Mouse (Mus musculus): ENCODE data around the gene Hdac9.

Gene Hdac9

DNA sequence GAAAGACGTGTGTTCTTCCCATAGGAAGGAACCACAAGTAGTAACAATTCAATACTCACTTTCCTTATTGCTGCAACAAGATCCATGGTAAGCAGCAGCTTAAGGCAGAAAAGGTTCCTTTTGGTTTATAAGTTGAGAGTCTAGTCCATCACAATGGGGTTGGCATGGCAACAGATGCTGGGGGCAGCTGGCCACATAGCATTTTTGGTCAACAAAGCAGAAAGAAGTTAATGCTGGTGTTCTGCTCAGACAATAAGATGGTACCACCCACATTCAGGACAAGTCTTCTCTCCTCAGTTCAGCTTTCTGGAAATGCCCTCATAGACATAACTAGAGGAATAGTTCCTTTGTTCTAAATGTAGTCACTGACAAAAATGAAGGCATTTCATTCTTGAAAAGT lies at the start of gene Hdac9:
TSS of gene Hdac9 (minus strand) at position 101 of the 400 bp plus-strand sequence.
- no peak for DNase-seq (ENCODE audit: low spot score in 2 of 2)

DNA sequence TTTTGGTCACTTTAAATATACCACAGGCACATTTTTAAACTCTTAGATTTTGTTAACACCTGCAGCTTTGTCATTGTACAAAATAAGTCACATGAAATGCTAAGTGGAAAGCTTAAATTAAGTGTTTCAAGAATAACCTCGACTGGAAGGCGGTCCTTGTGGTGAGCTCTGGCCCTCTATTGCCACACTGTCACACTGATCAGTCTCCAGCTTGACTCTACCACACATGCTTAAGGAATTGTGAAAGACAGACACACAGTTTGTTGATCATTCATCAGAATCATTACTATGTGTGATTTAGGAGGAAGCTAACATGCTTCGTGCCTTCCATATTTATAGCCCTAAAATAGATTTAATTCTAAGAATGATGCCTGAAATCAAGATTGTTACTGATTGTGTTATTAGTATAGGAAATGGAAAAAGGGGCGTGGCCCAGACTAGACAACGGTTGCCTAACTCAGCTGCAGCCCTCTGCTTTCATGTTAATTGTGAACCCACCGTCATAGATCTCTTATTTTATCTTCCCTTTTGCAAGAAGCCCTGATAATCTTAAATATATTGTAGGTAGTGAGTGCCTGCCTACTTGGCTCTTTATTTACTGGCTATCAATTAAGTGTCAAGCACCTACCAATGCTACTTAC lies 32.3 kb upstream of the Hdac9 start:
- no peak for DNase-seq (ENCODE audit: low spot score in 2 of 2)

DNA sequence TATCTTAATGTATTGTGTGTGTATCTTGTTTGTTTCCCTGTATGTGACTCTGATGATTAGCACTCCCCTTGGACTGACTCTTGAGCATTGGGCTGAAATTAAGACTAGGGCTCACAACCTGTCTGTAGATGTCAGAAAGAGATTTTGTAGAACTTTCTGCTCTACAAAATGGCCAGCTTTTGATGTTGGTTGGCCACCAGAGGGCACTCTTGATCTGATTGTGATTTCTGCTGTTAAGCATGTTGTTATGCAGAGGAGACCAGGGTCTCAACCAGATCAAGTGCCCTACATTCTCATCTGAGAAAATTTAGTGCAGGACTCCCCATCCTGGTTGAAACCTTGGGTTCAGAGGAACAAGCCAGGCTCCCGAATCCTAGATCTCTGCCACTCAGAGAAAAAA lies 21.0 kb upstream of the Hdac9 start:
- DNase-seq (ENCODE audit: low spot score in 2 of 2): no peak

DNA sequence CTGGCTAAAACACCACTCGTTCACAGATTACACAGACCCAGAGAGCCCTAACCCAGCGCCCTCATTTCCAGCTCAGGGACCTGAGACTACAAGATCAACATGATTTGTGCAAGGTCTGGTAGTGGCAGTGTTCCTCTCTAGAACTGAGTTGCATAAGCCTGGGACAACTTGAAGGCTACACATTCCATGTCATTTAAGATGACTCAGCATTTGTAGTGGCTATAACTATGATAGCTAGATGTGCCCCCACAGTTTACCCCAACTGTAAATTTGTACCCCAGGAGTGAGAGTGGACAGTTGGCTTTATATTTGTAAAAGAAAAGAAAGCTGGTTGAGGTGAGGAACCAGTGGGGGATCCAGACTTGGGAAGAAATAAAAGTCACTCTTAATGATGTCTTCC lies 8.9 kb downstream of the Hdac9 start:
- no peak for DNase-seq (ENCODE audit: low spot score in 2 of 2)

DNA sequence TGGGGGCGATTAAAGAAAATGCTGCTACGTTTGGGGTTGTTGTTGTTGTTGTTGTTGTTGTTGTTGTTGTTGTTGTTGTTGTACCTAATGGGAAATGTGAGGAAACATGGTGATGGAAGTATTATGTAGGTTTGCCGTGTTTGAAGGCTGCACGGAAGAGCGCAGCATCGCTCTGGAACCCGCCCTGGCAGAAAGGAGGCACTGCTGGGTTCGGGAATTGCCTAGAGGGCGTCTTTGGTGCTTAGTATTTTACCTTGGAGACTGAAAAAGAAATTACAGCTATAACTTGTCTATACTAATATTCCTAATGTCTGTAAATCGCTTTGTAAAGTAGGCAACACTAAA lies 9.4 kb downstream of the Hdac9 start:
- DNase-seq (ENCODE audit: low spot score in 2 of 2): no peak

DNA sequence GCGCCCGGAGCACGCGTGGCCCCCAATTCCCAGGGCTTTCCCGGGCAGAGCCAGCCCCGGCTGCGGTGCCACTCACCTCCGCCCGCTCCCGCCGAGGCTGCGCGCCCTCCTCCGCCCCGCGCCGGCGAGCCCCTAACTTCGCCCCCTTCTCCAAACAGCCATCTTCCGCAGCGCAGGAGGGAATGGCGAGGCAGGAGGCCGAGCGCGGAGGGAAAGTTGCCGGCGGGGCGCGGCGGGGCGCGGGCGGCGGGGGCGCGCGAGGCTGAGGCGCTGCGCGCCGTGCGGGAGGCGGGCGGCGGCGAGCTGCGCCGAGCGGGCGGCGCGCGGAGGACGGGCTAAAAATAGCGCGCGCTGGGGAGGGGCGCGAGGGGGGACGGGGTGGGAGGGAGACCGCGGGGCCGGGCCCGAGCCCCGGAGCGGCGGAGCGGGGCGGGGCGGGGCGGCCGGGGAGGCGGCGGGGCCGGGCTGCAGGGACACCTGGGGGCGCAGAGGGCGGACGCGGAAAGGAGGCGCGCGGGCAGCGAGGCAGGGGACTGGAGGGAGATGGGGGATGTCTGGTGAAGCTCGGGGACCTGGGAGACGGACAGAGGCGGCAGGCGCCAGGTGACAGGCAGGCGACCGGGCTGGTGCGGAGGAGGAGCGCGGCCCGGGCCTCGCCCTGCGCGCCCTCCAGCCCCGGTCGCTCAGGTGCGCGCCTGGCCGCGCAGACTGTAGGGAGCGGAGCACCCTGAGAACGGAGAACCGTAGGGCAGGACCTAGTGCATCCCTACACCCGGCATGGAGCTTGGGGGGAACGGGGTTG lies 10.0 kb downstream of the Hdac9 start:
- no peak for DNase-seq (ENCODE audit: low spot score in 2 of 2)

DNA sequence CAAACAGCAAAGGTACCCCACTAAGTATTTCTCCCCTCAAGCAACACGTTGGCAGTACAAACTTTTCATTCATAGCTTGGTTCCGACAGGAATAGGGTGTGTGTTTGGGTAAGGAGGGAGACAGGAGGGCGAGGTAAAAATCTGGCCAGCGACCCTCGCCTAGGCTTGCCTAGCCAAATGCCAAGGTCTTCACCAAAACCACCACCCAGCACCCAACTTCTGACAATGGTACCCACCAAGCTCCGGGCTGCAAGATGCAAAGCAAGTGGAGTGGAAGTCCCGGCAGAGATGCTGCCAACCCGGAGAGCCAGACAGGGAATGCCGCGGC lies 10.6 kb downstream of the Hdac9 start:
- DNase-seq (ENCODE audit: low spot score in 2 of 2): no peak

DNA sequence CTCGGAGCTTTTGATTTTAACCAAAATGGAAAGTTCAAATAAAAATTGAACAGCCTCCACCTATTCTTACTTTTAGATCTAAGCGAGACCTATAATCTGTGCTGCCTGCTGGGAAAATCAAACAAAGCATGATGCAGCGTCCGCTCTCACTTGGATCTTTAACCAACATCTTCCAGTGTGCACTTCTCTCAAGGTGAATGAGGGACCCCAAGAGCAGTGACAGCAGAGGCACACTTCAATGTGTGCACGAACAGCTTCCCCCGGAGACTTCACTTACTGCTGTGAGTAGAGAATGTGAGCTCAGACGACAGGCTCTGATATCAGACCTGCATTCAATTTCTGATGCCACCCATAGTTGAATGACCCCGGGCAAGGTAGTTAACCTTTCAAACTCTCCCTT lies 16.7 kb downstream of the Hdac9 start:
- DNase-seq (ENCODE audit: low spot score in 2 of 2): no peak

DNA sequence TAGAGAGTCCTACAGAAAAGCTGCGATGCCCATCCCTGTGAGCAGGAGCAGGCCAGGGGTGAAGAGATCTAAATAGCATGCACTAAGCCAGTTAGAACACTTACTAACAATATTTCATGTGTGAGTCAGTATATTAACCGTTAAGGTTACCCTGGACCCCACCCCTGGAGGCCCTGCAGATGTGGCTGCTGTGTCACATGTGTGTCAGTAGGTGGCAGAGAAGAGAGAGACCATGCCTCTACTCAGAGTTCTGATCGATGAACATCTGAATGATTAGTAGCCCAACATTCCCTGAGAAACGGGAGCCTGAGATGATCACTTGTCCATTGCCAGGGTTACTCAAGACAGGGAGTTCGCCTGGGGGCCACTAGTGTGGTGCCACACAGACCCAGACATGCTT lies 22.0 kb downstream of the Hdac9 start:
- no peak for DNase-seq (ENCODE audit: low spot score in 2 of 2)

DNA sequence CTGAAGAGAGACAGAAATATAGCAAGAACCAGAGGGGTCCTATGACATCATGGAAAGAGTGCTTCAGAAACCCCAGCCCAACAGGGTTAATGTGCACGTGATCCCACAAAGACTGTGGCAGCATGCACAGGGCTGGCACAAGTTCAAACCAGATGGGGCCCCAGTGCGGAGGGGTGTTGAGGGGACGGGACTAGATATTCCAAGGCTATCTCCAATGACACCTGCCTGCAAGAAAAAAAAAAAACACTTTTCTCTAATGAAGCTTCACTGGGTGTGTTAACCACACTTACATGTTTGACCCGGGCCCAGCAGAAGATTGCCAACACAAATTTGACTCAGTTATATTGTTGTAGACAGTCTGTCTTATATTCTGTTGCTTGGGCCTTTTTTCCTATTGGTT lies 28.2 kb downstream of the Hdac9 start:
- no peak for DNase-seq (ENCODE audit: low spot score in 2 of 2)

DNA sequence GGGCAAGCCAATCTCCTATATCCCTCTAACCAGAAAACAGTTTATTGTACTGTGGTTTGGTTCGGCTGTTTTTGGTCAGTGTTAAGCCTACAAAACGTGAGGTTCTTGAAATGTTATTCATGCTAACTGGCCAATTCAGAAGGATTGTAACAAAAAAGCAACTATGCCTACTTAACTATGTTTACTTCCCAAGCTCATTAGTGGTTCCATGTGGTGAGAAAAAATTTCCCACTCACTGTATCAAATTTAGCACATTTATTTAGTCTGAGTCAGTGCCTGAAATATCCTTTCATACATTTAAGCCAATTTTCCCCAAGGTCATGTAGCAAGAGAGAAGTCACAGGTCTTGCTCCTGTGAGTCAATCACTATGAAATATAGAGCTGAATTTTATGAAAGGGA lies 42.0 kb downstream of the Hdac9 start:
- no peak for DNase-seq (ENCODE audit: low spot score in 2 of 2)

DNA sequence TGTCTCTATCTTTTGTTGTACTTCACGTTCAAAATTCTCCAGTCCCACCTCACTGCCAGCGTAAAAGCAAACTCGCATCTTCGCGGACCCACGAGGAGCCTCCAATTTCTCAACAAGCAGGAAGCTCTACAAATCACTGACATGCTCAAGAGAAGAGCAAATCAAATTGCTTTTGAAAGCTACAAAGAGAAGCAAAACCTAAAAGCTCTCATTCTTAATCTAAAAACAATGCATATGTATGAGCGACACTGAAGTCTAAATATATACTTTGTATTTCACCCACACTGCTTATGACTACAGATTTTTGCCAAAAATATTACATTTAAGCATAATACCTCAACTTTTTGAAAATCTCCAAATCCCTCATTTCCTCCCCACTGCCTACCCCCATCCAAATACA lies 45.9 kb downstream of the Hdac9 start:
- no peak for DNase-seq (ENCODE audit: low spot score in 2 of 2)

DNA sequence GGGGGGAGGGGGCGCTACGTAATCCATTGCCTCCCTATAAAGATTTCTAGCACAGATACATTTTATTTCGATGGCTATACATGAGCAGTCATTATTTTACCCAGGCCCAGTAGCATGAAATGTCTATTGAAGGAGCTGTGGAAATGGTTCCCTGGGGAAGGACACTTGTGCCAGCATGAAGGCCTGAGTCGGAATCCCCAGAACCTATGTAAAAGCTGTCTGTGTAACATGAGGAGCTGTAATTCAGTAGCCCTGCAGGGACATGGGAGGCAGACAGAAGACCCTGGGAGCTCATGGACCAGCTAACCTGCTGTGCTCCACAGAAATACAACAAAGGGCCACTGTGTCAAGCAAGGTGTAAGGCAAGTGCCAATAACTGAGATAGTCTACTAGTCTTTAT lies 75.7 kb downstream of the Hdac9 start:
- no peak for DNase-seq (ENCODE audit: low spot score in 2 of 2)

DNA sequence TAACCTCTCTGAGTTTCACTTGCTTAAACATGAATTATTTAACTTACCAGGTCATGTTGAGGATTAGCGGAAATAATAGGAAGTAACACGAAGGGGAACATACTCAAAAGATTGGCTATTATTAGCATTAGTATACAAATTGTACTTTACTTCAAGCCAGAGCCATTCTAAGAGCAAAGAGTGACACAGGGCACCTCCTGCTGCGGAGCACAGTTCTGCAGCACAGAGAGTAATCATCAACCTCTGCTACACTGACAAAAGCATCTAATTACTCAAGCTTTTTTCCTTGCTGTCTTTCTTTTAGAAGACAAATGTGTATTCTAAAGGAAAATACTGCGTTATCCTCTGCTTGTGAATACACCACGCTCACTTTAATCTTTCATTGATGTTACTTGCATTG lies 79.6 kb downstream of the Hdac9 start:
- no peak for DNase-seq (ENCODE audit: low spot score in 2 of 2)

DNA sequence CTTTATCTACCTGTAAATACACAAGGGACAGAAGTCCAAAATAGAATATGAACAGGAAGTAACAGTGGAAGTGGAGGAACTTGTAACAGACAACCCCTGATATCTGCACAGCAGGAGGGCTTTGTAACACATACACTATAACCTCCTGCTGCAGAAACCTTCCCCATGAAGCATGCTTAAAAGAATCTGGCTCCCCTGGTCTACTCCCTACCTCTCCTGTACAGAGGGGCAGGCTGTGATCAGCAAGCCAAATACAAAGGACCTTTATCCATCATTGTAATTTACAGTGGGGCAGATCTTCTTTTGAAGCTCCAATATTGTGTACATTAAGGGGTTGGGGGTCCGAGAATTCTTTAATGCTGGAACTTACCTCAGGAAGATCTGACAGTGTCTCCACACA lies 80.0 kb downstream of the Hdac9 start:
- no peak for DNase-seq (ENCODE audit: low spot score in 2 of 2)

DNA sequence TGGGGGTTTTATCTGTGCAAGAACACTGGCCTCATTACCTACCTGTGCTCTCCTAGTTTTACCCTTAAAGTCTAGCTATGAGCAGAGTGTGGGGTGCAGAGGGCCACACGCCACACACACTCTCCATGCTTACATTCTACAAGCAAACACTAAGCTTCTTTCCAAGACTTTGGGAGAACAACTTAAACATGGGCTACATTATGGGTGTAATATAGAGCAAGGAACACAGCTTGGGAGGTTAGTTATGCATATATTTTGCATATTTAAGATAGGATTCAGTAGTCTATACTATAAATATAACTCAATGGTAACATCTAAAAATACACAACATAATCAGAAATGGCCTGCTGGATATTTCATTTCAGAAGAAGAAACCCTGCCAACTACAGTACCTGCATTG lies 80.8 kb downstream of the Hdac9 start:
- no peak for DNase-seq (ENCODE audit: low spot score in 2 of 2)

DNA sequence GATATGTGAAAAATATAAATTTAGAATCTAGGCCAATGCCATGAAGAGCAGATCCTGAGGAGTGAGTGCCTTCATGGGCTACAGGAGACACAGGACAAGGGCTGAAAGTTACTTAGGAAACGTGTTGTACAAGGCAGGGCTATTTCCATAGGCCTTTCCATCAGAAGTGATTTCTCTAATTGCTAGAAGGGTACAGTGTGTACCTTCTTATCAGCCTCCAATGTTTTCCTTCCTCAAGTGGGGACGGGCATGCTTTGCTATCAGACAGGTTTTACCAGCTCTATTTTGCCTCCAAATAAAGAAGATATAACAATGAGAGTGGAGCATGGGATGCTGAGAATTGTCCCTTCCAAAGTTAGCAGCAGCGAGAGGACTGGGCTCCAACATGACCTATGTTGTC lies 81.4 kb downstream of the Hdac9 start:
- no peak for DNase-seq (ENCODE audit: low spot score in 2 of 2)

DNA sequence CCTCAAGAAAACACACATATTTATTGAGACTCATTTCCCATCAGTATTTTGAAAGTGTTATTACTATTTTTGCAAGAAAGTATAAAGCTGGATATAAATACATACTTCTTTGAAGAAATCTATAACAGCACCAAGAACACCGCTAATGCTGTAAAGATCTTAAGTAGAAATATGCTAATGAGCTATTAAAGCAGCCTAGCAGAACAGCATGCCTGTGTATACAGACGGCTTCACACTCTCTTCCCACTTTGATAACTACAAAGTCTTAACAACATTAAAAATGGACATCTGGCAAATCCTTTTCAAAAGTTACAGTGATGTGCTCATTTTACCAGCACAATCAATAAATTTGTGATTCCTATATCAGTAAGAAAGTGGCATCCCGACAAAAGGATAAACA lies 88.2 kb downstream of the Hdac9 start:
- DNase-seq (ENCODE audit: low spot score in 2 of 2): no peak

DNA sequence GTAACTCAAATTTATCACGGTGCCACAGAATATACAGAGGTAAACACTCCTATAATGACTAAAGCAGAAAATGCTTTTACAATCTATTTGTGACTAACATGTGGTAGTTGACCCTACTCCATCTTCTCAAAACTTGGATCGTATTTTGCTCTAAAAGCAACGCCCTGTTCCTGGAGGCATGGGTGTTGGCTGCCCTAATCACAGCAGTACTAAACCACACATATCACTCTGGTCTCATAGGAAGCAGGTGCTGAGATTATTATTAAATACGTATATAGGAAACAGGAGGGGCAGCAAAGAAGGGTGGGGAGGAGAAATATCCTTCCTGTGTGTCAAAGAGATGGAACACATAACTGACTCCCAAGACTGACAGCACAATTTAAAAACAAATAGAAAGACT lies 90.0 kb downstream of the Hdac9 start:
- no peak for DNase-seq (ENCODE audit: low spot score in 2 of 2)

DNA sequence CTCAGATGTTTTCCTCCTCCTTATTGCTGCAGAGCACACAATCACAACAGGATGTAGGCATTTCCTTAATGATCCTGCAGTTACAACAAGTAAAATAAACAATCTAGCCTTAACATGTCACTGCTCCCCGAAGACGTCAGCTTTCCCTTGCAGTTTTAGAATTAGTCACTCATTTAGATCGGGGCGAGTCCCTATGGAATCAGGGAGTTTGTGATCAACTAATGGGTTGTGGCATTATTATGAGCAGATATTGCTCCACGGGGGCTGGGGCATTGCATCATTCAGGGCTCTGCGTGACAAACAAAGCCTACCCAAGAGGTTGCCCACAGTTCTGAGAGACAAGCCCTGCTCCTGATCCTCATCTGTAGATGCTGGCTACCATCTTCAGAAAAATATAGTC lies 96.7 kb downstream of the Hdac9 start:
- no peak for DNase-seq (ENCODE audit: low spot score in 2 of 2)

DNA sequence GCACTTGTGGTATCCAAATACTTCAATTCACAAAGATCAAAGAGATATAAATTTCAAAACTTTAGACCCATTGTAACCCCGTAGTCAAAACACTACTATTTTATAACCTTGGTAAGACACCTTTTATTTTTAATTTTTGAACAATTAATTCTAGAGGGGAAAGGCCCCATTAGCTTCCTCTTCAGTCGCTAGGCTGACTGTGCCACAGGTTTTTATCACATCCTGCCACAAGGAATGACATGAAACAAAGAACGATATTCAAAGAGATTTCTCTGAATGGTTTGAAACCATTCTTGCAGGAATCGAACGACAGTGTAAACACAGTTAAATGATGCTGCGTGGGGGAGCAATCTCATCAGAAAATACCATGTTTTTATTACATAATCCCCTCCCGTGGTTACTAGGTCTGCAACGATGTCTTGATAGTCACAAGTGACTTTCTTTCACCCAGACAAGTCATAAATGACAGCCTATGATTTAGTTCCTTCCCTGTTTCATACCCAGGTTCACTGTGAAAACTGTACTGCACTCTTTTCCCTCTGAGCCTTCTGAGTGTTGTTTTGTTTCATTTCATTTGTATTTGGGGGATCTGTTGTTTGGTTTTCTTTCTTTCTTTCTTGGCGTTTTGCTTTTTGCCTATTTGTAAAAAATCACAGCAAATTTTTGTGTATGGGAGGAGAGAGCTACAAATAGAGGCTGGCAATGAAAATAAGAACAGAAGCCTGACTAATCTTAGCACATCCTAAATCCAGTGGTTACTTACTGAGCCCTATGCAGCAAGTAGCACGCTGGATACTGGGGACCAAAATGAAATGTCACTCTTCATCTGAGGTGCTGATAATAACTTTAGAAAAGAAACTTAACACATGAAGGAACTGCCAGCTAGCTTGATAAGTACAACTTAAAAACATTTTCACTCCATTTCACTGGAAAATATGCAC lies 105.0 kb downstream of the Hdac9 start:
- DNase-seq (ENCODE audit: low spot score in 2 of 2): no peak

DNA sequence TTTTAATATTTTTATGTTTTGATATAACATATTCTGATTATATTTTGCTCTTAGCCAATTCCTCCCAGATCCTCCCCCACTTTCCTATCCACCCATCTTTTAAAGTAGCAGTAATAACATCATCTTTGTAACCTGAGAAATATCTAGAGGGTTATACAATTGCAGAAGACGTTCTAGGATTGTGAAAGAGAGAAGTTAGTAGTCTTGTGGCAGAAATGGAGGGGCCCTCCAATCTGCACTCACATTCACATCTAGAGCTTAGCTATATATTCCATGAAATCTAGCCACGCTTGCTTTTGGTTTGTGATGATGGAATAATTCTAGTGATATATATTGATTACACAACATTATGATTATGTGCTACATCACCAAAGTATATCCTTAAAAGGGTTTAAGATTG lies 106.7 kb downstream of the Hdac9 start:
- DNase-seq (ENCODE audit: low spot score in 2 of 2): no peak

DNA sequence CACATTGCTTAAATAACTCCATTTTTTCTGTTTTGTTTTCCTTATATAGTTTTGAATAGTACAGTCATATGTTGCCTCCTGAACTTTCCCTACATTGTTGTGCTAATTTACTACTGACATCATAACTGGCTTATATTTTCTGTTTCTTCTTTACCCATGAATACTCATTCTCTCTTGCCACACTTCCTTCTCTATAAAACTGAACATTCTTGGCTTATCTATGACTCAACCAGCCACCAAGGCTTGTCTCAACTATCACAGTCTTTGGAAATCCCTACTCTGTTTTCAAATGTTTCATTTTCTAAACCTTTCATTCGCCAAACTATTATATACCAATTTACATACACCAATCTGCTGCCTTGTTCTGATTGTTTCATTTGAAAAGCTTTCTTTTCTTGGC lies 108.7 kb downstream of the Hdac9 start:
- no peak for DNase-seq (ENCODE audit: low spot score in 2 of 2)
